Mouse (Mus musculus): ENCODE measurements around the gene Tpcn1.

Tpcn1 gene

DNA sequence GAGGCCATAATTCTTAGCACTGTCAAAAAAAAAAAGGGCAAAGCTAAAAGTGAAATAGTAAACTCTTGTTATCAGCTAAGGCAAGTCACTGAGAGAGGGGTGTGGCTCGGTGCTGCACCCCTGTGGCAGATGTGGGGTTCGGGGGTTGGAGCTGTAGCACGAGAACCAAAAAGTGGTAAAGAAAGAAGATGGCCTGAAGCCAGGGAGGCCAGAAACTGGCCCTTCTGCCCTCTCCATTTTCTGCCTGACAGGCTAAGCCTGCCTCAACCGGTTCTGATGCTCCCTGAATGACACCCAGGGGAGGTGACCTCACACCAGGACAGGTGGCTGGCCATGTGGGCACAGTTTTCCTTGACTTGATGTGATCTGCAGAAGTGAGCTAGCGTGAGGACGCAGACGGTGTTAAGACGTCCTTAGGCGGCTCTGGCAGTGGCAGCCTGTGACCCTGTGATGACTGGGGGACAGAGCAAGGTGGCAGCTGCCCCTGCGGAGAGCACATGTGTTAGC lies 10.5 kb downstream of the Tpcn1 start:
- ChIA-PET CTCF (interaction anchor here (0.6 to 2.5 kb wide), 14 partner anchors 8 to 1206 kb away, joined by 3 to 9 read pairs (median 3); partner anchors contain the start of gene Slc8b1 (in 1 of the 4)), POLR2A (interaction anchor here in 3 of 4 experiments (0.6 to 3.2 kb wide), 14 partner anchors 10 to 154 kb away, joined by 3 to 23 read pairs (median 5); partner anchors contain the start of genes Tpcn1 (in 2 of the 3), Iqcd (in 1 of the 3) and Slc8b1 (in 1 of the 3))

DNA sequence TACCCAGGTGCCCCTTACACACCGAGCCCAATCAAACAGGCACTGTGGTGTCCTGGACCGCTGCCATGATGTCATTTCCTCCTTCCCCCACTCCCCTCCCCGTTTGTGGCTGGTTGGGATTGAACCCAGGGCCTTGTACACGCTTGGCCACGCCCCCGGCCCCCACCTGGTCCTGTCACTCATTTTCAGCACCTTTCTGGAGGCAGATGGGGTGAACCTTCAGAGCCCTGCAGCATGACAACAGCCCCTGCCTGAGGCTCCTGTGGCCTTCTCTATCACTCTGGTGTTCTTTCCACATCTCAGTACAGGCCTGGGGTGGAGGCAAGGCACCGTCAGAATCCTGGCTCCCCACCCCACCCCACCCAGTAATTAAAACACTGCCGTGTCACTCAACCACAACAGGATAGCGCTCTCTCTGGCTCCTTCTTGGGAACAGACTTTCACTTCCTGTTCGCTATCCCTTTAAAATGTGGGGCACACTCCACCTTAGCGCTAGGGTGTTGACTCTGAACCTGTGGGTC lies 11.6 kb downstream of the Tpcn1 start:
- ChIA-PET CTCF (interaction anchor here in 2 of 4 experiments (0.6 to 2.1 kb wide), 2 partner anchors 24 to 74 kb away, joined by 7 to 9 read pairs; no protein-coding TSS in a partner anchor), POLR2A (interaction anchor here in 3 of 4 experiments (0.6 to 3.0 kb wide), 5 partner anchors 11 to 74 kb away, joined by 3 to 22 read pairs (median 6); partner anchors contain the start of genes Plbd2 (in 1 of the 3) and Tpcn1 (in 1 of the 3))

DNA sequence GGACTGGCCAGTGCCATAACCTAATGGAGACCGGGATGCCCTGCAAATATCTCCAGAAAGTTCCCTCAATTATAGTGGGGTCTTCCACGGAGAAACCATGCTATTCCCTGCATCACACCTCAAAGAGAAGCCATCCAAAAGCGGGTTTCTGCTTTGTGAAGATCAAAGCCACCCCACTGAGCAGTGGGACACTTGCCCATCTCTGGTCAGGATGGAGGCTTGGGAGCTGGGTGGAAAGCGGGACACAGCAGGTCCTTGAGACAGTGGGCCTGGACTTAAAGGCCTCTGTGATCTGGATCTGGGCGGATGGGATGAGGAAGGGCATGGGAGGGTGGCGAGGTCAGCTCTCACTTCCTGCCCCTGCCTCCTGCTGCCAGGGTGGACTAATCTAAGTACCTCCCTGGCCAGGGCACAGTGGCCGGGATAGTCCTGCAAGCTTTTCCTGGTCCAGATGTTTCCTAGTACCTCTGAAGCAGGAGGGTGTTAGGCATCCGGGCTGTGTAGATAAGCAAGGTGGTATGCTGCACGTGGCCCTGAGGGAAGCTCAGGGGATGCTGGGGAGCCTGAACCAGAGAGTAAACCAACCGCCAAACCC lies 13.9 kb downstream of the Tpcn1 start:
- ChIA-PET POLR2A (interaction anchor here in 2 of 4 experiments (0.6 to 3.0 kb wide), 5 partner anchors 9 to 63 kb away, joined by 3 to 14 read pairs (median 3); no protein-coding TSS in a partner anchor), CTCF (interaction anchor here in 3 of 4 experiments (0.7 to 2.0 kb wide), 4 partner anchors 11 to 47 kb away, joined by 3 to 5 read pairs (median 4); no protein-coding TSS in a partner anchor)

DNA sequence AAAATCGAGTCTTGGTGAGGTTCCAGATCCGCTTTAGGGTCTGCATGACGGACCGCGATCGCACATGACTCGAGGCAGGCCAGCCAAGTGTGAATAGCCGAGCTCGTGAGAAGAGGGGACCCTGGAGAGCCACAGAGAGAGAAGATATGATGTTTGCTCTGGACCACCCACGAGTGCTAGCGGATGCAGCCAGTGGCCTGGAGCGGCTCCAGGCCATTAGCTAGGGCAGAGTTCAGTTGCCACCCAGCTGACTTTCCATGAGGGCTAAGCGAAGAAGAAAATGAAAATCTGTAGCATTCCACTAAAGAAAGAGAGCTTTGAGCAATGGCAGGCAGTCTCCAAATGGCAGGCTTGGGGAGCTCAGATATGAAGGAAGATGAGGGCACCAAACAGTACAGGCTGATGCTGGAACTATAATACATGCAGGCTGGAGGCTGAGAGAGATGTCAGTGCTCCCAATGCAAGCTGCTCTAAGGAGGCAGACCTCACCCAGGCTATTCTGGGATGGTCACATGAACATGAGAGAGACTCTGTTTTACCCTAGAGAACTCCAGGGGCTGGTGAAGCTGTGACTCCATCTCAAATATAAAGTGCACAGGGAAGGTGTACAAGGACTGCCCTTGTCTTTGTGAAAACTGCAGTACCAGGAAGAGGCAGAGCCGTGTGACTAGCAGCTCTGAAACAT lies 17.3 kb downstream of the Tpcn1 start:
- POLR2A ChIA-PET, result interaction anchor here in 3 of 4 experiments (0.6 to 2.5 kb wide), 11 partner anchors 8 to 499 kb away, joined by 3 to 9 read pairs (median 4); partner anchors contain the start of genes Iqcd (in 1 of the 3) and Tpcn1 (in 1 of the 3)
- CTCF ChIA-PET, result interaction anchor here (0.7 to 2.1 kb wide), 8 partner anchors 30 to 258 kb away, joined by 3 to 7 read pairs (median 3); no protein-coding TSS in a partner anchor

DNA sequence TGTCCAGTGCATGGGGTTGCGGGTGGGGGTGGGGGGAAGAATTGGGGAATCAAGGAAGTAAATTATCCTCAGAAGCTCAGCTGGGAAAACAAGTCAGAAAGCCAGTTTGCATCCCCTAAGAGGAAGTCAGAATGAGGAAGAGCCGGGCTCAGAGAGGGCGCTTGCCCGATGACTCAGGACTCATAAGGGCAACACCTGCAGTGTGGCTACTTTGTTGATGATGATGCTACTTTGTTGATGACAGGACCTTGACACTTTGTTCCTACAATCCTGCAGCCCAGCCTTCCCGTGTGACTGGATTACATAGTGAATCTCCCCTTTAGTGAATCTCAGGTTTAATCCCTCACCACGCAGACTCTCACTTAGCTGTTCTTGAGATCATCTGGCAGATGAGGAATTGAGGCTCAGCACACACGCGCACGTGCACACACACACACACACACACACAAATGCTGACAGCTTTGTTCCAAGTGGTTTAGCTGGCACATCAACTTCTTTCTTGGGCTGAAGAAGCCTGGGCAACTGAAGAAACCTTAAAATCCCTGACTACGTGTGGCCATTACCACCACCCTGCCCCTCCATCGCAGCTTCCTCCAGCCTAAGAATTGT lies 18.1 kb downstream of the Tpcn1 start:
- ChIA-PET POLR2A (interaction anchor here in 3 of 4 experiments (0.6 to 2.5 kb wide), 11 partner anchors 7 to 105 kb away, joined by 3 to 8 read pairs (median 4); partner anchors contain the start of genes Iqcd (in 1 of the 3) and Tpcn1 (in 1 of the 3)), CTCF (interaction anchor here (0.6 to 2.1 kb wide), 7 partner anchors 9 to 257 kb away, joined by 3 to 11 read pairs (median 4); no protein-coding TSS in a partner anchor)

DNA sequence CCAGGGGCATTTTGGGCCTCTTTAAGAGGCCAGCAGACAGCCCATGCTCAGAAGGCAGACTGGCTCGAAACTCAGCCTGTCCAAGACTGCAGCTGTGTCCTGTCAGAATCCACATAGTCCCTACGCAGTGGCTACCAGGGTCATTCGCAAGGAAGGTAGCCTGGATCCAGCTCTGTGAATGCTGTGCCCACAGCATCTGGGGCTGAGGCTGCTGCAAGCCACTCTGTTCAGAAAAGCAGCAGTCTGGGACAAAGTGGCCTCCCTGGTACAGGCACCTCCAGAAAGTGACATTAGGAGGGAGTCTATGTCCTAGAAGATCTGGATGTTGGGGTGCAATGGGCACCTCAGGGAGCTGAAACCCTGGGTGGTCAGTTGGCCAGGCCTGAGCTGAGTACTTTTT lies 18.7 kb downstream of the Tpcn1 start:
- POLR2A ChIA-PET, result interaction anchor here in 3 of 4 experiments (0.6 to 2.2 kb wide), 6 partner anchors 9 to 104 kb away, joined by 3 to 8 read pairs (median 4); no protein-coding TSS in a partner anchor
- CTCF ChIA-PET, result interaction anchor here (0.6 to 2.1 kb wide), 5 partner anchors 9 to 35 kb away, joined by 4 to 11 read pairs (median 4); no protein-coding TSS in a partner anchor

DNA sequence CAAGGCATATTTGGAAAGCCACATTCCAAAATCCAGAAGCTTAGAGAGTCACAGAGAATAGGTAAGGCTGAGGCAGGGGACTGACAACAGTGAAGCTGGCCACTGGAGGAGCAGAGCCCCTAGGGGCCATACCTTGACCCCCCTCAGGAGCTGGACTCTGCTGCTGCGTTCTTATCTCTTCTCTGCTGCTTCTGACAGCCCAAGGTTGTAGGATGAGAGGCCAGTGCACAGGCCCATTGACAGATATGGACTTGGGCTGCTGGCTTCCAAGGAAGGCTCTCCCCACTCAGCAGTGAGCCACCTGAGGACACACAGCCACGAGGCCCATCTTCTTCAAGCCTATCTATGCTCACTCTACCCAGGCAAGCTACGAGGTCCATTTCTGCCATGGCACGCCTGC lies 19.5 kb downstream of the Tpcn1 start:
- ChIA-PET POLR2A (interaction anchor here in 2 of 4 experiments (1.0 to 2.1 kb wide), 2 partner anchors 11 to 19 kb away, joined by 4 to 5 read pairs; no protein-coding TSS in a partner anchor), CTCF (interaction anchor here in 3 of 4 experiments (0.6 to 2.1 kb wide), 5 partner anchors 9 to 56 kb away, joined by 3 to 11 read pairs (median 4); no protein-coding TSS in a partner anchor)

DNA sequence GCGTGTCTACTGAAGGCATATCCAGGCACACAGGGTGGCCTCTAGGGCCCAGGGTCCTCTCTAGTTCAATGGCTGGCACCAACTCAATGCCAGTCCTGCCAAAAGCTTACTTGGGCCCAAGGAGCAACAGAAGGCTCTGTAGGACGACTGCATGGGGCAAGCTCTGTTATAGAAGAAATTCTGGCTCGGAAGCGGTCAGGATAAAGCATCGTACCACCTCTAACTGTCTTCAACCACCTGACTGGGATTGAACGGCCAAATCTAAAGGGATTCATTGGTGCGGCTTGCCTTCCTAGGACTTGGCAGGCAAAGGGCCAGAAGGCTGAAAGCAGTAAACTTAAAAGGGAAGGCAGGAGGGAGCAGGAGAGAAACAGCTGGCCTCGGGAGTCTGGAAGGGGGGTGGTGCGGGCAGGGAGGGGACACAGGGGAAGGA lies 20.1 kb downstream of the Tpcn1 start:
- ChIA-PET POLR2A (interaction anchor here in 2 of 4 experiments (1.0 to 2.1 kb wide), 2 partner anchors 12 to 20 kb away, joined by 4 to 5 read pairs; no protein-coding TSS in a partner anchor), CTCF (interaction anchor here in 1 of 4 experiments (0.6 to 1.2 kb wide), 3 partner anchors 9 to 56 kb away, joined by 3 to 7 read pairs (median 3); no protein-coding TSS in a partner anchor)

DNA sequence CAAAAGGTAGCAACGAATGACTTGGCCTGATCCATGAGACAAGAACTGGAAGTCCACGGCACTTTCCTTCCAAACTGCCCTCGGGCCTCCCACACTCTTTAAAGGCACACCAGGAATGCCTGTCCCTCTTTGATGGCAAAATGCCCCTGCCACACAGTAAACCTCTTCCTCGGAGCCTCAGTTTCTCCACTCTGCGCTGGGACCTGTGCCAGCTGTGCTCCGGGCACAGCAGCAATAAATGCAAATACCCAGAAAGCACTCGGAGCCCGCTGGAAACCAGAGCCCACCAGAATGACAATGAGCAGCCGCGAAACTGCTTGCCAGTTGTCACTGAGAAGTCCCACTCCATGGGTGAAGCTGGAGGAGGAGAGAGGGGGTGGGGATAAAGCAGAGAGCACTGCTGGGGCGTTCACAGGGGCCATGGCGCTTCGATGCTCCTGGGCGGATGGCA lies 20.7 kb downstream of the Tpcn1 start:
- ChIA-PET CTCF (no interaction called here), POLR2A (interaction anchor here in 1 of 4 experiments (0.8 to 3.4 kb wide), 3 partner anchors 11 to 20 kb away, joined by 3 to 16 read pairs (median 5); no protein-coding TSS in a partner anchor)

DNA sequence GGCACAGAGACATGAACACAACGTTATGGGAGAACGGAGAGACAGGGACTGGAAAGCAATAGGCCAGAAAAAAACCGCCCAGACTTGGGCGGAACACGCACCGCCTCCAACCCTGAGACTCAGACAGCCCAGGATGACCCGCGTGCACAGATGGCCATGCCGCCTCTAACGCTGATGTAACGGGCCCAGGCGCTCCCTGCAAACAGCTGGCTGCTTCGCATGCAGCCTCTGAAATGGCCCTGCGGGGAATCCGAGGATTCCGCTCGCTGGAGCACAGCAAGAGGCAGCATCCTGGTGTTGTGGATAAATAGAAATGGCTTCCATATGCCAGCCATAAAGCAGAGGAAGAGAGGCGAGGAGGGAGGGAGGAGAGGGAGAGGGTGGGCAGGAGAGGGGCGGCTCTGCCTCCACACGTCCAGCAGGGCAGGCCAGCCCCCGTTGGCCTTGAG lies 21.2 kb downstream of the Tpcn1 start:
- CTCF ChIA-PET, result interaction anchor here in 2 of 4 experiments (1.2 to 1.8 kb wide), 2 partner anchors 34 to 38 kb away, joined by 3 to 5 read pairs; no protein-coding TSS in a partner anchor

DNA sequence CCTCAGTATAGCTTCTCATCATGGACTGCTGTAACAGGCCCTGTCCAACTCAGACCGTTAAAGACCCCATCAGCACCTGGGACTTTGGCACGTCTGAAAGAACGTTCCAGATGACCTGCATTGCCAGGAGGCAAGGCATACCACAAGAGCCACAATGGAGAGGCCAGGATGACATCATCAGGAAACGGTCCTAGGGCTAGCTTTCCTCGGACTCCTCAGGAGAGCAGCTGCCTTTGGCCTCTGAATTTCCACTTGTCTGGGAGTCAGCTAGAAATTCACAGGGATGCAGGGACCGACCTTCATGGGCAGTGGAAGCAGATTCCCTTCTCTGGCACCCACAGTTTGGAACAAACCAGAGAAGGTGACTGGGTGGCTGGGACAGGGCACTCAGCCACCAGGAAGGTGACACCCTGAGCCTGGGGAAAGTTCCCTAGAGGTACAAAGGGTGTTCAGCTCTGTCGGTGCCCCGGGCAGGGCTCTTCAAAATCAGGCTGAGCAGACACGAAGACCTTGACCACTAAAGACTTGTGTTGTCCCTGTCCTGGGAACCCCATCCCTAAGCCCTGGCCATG lies 21.7 kb downstream of the Tpcn1 start:
- CTCF ChIA-PET, result interaction anchor here in 3 of 4 experiments (0.6 to 1.8 kb wide), 4 partner anchors 19 to 826 kb away, joined by 3 to 5 read pairs (median 4); no protein-coding TSS in a partner anchor
- POLR2A ChIA-PET, result interaction anchor here in 3 of 4 experiments (0.7 to 3.4 kb wide), 8 partner anchors 9 to 61 kb away, joined by 3 to 16 read pairs (median 4); partner anchors contain the start of gene Slc8b1 (in 1 of the 3)

More for the DNA sequence above, 21.2 kb downstream of the Tpcn1 start:
- POLR2A ChIA-PET, result interaction anchor here in 3 of 4 experiments (0.7 to 3.4 kb wide), 8 partner anchors 10 to 59 kb away, joined by 3 to 16 read pairs (median 4); partner anchors contain the start of gene Slc8b1 (in 1 of the 3)

DNA sequence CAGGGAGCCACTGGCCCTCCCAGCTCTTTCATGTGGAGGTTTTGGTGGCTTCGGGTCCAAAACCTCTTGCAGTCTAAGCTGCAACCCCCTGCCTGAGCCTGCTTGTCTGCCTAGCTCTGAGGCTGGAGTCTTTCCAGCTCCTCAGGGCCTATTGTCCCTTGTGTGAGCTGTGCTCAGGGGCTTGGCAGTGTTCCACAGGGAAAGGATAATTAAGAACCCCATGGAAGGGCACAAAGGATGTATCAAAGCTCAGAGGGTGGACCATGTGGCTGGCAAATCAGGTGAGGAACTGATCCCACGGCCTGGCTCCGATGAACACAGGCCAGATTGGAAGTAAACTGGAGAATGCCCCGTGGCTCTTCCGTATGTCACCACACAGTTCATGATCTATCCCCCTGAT lies 22.4 kb downstream of the Tpcn1 start:
- ChIA-PET POLR2A (interaction anchor here in 2 of 4 experiments (0.5 to 3.4 kb wide), 11 partner anchors 8 to 127 kb away, joined by 3 to 16 read pairs (median 3); partner anchors contain the start of gene Slc8b1 (in 1 of the 2)), CTCF (interaction anchor here in 3 of 4 experiments (0.6 to 1.8 kb wide), 3 partner anchors 18 to 40 kb away, joined by 3 to 5 read pairs (median 3); no protein-coding TSS in a partner anchor)

DNA sequence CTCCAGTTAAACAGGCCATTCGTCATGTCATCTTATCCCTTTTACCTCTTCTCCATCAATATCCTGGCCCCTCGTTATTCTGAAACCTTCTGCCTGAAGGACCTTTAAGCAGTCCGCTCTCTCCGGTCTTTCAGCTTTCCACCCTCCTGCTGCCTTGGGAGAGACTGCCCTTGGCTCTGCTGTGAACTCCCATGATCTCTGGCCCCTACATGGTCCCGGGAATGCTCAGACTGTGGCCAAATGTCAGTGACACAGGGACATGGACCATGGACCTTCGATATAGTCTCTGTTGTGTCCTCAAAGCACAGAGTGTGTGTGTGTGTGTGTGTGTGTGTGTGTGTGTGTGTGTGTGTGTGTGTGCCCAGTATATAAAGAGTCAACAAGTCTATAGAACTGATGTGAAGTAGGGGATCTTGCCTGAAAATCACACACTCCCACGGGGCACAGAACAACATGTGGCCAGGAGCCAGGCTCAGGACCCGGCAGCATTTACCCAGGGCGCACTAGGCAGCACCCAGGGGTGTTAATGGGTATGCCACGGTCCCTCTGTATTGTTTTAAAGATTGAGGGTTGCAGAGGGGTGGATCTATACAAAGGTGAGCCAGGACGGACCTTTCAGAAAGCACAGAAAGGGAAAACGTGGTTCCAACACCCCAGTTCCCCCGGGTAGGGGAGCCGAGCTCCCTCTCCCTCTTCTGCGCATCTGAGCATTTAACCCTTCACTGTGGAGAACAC lies 23.1 kb downstream of the Tpcn1 start:
- ChIA-PET CTCF (interaction anchor here in 2 of 4 experiments (0.6 to 1.8 kb wide), 3 partner anchors 36 to 1566 kb away, joined by 4 to 6 read pairs (median 5); no protein-coding TSS in a partner anchor), POLR2A (interaction anchor here in 3 of 4 experiments (0.5 to 3.4 kb wide), 12 partner anchors 10 to 305 kb away, joined by 3 to 37 read pairs (median 4); partner anchors contain the start of gene Slc8b1 (in 1 of the 3))

DNA sequence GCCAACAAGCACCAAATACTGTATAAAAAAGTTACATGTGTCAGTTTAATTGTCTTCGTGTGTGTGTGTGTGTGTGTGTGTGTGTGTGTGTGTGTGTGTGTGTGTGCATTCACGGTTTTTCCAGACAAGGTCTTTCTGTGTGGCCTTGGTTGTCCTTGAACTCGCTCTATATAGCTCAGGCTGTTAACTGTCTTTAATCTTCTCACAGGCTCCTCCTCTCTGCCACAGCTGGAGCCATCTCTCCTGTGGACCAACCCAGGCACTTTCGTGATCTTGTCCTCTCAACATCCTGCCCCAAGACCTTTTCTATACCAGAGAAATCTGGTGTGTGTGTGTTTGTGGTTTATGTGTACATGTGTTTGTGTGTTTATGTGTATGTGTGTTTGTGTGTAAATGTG lies 24.6 kb downstream of the Tpcn1 start:
- ChIA-PET POLR2A (interaction anchor here (0.5 to 3.0 kb wide), 66 partner anchors 8 to 1467 kb away, joined by 3 to 37 read pairs (median 4); partner anchors contain the start of genes Iqcd (in 3 of the 4), Tpcn1 (in 3 of the 4), Ddx54 (in 2 of the 4) and Rita1 (in 2 of the 4)), CTCF (interaction anchor here (0.5 to 2.3 kb wide), 30 partner anchors 9 to 571 kb away, joined by 3 to 23 read pairs (median 4); partner anchors contain the start of genes Iqcd (in 2 of the 4) and Tpcn1 (in 2 of the 4))

Measured in embryonic stem cell, embryonic (primary cell).